Mouse (Mus musculus) lung, postnatal 36 days (tissue): ENCODE measurements around the gene Lenep.
"Not testable (repeated sequence)": the region's sequence is repeated elsewhere in the genome, so short reads cannot be mapped to it uniquely, and the experiment has no call there.

Experiments used
- DNase-seq: peaks from one replicate; pipeline ENCODE4 v3.0.0; 2022; ENCODE audit warnings: mixed read lengths

Gene Lenep

DNA sequence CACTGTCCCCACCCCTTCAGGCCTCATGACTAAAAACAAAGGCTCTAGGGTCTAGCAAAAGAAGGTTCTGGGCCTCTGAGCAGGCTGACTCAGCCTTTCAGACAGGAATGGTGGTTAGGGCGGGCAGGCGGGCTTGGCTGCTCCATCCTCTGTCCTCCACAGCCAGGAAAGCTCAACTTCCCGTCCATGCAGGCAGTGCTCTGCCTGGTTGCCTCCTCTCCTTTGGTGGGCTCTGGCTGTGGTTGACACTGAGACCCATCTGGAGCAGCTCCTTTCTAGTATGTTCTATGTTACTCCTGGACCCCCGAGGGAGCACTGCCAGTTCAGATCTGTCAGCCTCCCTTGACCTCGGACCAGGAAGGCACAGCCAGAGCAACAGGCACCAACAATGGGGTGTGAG is at the start of gene Lenep:
Lenep (minus strand) TSS at position 101 of the 400 bp plus-strand sequence.
- DNase-seq = no peak

DNA sequence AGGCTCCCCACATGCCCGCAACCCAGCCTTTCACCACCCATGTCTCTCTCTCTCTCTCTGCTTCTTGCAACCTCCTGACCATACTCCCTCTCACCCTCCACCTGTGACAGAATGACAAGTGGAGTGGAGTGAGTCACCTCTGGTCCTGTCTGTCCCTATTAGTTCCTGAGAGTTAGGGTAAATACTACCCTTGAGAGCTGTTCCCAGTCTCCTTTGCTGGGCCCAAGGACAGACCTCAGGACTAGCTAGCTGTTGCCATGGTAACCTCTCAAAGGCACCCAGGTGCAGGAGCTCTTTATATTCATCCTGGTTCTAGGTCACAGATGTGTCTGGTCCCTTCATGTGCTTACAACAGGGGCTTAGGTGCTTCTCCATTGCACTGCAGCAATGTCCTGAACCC is 49.3 kb upstream of the Lenep start:
- peak; percentile 79 for DNase-seq

DNA sequence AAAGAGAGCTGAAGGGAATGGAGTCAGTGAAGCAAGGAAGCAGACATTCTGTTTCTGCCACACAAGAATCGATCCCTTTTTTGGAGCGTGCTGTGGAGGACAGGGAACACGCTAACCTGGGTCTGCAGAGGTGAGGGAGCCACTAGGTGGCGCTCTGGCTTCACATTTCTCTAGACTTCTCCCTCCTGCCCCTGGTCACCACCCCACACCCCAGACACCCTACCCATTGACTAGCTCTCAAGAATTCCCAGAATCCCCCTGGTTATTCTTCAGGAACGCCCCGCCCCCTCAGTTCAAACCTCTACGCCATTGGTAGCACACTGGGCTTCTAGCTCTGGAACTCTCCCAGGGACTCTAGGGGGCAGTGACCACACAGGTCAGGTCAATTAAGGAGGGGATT is 46.9 kb upstream of the Lenep start:
- peak; percentile 87 for DNase-seq

DNA sequence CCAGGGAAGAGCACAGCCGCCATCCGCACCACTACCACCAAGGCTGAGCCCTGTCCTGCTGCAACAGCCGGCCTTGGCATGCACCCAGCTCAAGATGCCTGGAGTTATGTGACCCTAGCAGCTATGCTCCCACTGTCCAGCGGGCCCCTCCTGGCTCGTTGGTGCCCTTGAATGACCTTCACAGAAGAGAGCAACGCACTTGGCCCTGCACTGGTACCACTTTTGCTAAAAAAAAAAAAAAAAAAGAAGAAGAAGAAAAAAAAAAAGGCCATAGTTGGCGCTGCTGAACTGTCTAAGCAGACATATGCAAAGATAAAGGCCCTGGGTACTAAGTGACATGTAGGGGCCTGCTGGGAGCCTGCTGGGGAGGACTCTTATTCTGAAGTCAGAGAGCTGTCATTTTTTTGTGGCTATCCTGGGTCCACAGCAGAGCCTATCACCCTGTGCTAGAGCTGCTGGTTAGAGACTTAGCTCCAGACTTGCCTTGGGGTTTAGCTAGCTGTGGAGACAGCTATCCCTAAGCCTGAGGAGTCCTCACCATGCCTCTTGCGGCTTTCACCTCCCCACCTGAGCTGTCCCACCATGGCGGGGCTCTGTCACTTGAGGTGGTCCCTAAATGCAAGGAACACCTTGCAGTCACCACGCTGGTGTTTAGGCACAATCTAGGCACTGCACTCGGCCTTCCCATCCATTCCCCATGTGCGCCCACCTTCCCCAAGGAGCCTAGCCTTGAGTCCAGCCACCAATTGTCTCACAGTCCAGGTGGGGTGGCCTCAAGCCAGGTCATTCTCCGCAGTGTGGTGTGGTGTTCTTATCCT is 46.3 kb upstream of the Lenep start:
- DNase-seq = peak; percentile 36

DNA sequence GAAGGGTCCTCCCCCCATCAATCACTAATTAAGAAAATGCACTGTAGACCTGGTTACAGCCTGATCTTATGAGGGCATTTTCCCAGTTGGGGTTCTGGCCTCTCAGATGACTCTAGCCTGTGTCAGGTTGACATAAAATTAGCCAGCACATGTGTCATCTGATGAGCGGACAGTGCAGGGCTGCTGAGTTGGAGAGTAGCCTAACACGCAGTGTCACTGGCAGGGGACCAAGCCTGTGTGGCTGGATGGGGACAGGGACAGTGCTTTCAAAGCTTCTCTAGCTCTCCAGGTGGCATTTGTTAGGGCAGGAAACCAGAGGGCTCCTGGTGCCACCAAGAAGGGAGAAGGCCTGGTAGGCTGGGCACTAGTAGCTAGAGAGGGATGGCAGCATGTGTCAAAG is 38.1 kb upstream of the Lenep start:
- no peak for DNase-seq

DNA sequence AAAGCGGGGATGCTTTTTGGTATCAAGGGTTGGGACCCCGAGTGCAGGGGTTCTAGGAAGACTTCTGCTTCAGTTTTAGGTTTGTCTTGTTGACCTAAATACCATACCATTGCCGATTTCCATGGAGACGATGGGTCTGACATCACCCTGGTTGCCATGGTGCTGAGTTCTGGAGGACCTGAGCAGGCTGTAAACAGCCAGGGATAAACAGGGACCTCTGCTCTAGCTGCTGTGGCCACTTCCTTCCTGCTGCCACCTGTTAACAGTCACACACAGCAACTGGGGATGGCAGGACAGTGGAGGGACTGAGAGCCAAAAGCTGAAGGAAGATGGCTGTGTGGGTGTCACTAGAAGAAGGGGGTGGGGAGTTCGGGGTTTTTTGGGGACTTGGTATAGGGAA is 34.7 kb upstream of the Lenep start:
- peak; percentile 68 for DNase-seq

DNA sequence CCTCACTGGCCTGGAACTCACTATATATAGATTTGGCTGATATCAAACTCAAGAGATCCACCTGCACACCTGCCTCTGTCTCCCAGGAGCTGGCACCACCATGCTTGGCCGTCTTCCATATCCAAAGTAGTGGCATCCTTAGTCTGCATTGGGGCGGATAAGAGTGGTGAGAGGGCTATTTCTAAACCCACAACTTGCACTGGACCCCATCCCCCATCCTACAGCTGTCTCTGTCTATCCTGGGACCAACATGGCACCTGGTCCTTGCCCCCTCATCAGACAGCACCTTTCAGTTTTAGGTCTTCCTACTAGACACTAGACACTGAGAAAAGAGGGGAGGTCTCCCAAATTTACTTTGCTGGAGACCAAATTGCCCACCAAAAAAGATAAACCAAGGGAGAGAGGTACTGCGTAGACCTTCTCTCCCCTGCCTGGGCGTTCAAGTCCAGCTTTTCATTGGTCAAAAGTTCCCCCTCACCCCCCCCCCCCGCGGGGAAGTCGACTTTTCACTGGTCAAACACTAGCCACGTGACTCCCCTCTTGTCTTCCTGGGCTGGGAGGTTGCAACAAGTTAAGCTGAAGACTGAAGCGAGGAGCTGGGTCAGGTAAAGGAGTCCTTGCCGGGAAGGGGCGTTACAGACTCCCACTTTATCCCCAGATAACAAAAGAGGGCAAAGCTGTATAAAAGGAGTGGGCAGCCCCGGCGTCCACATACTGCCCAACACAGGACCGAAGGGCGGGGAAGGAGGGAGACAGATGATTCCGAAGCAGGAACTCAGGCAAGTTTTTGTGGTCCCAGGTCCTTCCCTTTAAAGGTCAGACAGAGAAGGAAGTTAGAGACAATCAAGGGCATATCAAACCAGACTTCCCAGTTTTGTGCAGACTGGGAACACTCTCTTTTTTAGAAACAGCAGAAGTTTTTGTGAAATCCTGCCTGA is 33.9 kb upstream of the Lenep start, which contains the start of gene Pbxip1:
Pbxip1 (plus strand) TSS at position 531 of the 938 bp plus-strand sequence.
- DNase-seq = peak; percentile 90

DNA sequence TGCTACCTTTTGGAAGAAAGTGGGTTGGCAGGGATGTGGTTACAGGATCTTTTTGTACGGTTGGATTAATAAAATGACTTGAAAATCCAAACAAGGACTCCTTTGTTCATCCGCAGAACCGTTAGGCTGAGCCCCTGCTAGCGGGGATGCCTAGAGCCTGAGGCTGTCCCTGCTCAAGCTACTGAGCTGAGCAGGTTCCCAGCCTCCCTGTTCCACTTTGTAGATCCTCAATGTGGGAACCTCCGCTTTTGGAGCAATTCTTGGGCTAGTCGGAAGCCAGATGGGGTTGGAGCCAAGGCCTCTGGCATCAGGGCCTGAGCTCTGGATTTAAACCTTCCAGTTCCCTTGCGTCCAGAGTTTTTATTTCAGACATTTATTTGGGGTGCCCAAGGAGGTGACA is 32.4 kb upstream of the Lenep start:
- DNase-seq = no peak

DNA sequence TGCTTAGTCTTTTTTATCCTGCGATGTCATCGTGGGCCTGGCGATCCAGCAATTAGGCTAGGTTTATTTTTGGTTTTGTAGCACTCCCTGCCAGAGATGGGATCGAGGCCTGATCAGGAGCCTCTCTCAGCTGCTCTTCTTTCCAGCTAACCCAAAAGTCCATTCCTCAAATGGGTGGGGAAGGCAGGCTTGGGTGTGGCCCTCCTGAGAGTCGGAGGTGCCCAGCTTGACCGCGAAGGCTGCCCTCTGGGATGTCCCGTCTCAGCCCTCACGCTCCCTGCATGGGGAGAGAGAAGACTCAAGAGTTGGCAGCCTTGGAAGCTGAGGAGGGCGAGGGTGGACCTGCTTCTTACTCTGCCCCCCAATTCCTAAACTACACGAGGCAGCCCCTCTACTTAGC is 31.9 kb upstream of the Lenep start:
- no peak for DNase-seq

DNA sequence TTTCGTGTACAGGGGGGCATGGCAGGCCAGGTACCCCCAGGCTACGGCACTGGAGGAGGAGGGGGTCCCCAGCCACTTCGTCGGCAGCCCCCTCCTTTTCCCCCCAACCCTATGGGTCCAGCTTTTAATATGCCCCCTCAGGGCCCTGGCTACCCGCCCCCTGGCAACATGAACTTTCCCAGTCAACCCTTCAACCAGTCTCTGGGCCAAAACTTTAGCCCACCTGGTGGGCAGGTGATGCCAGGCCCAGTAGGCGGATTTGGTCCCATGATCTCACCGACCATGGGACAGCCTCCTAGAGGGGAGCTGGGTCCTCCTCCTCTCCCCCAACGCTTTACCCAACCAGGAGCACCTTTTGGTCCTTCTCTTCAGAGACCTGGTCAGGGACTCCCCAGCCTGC is 30.0 kb upstream of the Lenep start:
- no peak for DNase-seq

DNA sequence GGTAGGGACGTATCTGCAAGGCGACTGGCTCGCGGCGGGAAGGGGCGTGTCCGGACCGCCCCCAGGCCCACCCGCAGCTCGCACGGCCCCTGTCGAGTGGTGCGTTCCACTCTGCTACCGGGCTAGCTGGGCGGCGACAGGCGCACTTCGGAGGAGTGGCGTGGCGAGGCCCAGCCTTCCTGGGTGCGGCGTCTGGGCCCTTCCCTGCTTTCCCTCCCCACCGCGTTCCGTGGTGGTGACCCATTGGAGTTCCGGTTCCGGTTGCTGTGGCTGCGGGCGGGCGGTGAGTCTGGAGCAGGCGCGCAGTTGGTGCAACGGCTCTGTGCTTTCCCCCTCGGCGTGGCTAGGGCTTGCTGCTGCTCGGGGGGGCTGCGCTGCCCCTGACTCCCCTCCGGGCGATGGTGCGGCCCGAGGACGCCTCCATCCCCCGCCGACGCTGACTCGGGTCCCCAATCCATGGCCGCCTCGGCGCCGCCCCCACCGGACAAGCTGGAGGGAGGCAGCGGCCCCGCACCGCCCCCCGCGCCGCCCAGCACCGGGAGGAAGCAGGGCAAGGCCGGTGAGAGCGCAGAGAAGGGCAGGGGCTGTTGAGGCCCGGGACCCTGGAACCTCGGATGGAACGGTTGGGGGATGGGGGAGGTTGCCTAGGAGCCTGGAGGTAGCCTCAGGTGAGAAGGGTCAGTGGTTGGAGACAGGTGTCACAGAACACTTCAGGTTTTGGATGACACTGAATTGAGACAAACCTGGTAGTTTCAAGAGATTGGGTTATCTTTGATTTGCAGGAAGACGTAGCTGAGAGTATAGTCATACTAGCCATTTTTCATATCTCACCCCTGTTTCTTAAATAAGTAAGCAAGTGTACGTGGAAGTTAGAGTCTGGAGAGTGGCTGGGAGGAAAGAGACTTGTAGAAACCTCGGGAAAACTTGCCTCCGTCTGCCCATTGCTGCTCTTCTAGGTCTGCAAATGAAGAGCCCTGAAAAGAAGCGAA is 27.9 kb upstream of the Lenep start, which contains the start of gene Pygo2:
Pygo2 (plus strand) TSS at position 44 of the 989 bp plus-strand sequence.
- DNase-seq = peak; percentile 97

DNA sequence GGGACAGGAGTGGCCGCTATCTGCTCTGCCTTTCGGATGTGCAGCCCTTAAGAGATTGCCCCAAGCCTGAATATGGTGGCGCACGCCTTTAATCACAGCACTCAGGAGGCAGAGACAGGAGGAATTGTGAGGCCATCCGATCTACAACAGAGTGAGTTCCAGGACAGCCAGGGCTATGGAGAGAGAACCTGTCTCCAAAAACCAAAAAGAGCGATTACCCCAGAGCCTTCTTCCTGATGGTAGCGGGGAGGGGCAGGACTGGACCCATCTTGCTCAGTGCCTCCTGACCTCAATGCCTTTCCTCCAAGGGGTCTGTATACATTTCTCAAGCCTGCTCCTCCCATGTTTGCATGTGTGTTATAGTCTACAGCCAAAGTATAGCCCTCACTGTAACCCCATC is 26.4 kb upstream of the Lenep start:
- not testable (repeated sequence) for DNase-seq

DNA sequence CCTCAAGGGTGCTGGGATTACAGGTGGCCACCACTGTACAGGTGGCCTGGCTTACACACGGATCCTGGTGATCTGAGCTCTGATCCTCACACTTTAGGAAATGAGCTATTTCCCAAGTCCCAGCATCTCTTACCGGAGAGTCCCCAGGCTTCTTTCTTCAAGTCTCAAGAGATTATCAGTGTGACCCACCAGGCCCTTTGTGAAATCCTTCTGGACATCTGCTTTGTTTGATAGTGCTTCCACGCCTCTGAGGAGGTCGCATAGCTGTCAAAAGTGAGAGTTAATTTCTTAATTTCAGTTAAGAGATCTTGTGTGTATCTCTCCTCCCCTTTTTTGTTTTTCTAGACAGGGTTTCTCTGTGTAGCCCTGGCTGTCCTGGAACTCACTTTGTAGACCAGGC is 23.3 kb upstream of the Lenep start:
- DNase-seq = no peak

DNA sequence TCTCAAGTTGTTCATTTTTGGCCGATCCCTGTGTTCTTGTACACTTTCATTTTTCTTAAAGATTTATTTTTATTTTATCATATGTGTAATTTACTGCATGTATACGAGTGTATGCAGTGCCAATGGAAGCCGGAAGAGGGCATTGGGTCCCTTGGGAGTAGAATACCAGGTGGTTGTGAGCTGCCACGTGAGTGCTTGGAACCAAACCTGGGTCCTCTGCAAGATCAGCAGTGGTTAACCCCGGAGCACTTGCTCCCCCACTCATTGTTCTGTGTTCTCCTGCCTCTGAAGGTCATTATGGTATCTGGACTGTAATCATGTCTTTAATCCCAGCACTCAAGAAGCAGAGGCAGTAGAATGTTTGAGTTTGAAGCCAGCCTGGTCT is 22.5 kb upstream of the Lenep start:
- DNase-seq = no peak

DNA sequence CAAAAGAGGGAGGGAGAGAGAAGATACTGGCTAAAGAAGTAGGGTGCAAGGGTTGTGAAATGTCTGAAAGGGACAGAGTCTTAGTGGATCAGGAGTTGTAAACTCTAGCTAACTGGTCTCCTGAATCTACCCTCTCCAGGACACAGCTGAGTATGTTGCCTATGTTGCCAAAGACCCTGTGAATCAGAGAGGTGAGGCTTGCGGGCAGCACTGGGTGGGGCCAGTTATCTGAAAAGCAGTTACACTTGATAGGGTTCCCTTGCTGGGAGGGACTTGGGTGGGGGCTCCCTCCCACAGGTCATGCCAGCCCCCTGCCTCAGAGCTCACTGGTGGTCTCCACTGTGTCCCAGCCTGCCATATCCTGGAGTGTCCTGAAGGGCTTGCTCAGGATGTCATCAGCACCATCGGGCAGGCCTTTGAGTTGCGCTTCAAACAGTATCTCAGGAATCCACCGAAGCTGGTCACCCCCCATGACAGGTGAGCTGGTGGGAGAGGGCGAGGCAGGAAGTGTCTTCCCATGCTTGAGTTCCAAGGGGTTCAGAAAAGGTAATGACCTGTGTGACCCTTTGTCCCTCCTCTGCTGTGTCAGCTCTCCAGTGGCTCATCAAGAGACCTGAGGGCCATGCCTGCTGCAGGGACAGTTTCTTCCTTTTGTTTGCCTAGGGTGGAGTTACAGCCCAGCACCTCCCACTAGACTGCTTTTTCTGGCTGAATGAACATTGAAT is 22.0 kb upstream of the Lenep start:
- no peak for DNase-seq

DNA sequence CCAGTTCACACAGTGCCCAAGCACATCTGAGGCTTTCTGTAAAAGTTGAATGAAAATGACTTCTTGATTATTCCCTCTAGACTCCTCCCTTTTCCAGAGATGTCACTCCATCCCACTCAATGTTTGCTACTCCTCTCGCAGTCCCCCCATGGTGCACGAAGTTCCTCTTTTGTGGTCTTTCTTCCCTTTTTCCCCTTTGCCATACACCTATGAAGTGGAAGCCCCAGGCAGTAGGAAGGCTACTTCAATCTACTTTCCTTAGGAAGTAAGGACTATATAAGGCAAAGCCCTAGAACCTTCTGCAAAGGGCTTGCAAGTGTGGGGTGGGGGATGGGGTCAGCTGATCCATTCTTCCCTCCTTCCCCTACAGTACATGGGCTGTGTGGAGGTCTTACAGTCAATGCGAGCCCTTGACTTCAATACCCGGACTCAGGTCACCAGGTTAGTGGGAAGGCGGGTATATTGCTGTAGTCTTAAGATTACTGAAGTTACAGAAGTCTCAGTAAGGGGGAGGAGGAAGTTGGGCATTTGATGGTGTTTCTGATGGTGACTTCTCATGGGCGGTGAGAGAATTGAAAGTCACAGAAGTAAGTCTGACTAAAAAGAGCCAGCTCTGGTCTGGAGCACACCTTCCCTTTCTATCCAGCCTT is 20.1 kb upstream of the Lenep start:
- peak; percentile 29 for DNase-seq

DNA sequence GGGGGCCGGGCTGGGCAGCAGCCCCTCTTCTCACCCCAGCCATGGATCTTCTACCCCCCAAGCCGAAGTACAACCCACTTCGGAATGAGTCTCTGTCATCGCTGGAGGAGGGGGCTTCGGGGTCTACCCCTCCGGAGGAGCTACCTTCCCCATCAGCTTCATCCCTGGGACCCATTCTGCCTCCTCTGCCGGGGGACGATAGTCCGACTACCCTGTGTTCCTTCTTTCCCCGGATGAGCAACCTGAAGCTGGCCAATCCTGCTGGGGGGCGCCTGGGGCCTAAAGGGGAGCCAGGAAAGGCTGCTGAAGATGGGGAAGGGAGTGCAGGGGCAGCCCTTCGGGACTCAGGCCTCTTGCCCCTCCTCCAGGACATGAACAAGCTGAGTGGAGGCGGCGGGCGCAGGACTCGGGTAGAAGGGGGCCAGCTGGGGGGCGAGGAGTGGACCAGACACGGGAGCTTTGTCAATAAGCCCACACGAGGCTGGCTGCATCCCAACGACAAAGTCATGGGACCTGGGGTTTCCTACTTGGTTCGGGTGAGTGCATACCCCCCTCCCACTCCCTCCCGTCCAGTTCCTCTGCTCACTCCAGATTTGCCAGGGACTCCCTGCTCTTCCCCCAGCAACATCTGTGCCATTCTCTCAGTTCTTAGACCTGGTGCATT is 19.3 kb upstream of the Lenep start:
- peak; percentile 38 for DNase-seq

DNA sequence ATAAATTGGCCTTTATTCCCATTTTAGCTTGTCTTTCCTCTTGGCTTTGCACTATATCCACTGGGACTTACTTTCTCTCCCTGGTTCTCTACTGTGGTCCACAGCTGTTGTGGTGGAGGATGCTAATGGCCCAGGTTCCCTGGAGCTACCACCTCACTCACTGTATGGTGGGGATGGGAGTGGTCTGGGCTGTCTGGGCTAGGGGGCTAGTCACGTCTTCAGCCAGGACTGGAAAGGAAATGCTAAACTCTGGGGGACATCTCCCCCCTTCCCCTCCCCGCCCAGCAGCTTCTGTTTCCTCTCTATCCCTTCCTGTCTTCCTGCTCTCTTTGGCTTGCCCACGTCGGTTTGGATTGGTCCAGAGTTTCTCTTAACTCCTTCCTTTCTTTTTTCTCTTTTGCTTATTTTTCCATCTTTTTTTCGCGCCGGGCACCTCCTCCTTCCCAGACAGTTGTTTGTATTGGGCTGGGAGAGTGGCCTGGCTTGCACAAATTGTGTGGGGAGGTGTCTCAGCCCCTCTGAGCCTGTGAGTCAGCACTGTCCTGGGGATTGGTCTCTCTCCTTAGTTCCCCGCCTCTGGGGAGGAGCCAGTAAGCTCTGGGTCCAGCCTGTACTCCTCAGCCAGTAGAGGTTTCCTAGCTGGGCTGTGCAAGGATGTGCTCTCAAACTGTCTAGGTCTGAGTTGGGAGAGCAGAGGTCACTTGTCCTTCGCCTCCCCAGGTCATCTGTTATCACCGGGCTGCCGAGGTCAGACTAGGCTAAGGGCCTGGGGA is 18.6 kb upstream of the Lenep start:
- DNase-seq = peak; percentile 93

DNA sequence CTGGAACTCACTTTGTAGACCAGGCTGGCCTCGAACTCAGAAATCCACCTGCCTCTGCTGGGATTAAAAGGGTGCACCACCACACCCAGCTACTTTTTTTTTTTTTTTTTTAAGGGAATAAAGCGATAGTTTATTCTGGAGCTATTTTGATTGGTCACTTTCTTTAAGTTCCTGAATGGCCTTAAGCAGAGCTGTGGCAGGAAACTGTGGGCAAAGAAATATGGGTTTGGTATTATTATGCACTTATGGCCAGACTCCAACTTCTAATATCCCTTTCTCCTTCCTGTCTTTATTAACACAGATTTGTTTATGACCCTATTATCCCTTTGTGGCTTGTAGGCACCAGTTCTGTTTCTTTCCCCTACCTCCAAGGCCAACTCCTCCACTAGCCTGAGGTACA is 17.8 kb upstream of the Lenep start:
- no peak for DNase-seq

DNA sequence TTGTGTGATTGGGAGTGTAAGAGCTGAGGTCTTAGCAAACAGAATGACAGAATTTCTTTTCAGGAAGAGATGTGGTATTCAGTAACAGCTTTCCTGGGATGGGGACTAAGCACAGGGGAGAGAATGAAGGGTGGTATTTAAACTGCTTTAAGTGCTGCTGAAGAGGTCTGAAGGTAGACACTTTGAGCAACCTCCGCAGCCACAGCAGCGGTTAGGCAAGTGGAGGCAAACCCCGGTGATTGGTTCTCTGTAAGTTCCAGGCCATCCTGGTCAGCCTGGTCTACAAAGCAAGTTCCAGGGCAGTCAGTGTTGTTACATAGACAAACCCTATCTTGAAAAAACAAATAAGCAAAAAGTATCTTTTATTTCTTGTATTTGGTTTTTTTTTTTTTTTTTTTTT is 17.4 kb upstream of the Lenep start:
- peak; percentile 41 for DNase-seq
